Mouse (Mus musculus) heart, embryonic 12.5 days (tissue): ENCODE measurements around the gene Hist1h4n. TPM values are rescaled to one million over a fixed set of nuclear protein-coding genes. Genes with fewer than 3 reads are reported as not detected.
A peak's percentile ranks its signal among the peaks of the same experiment; 100 is the strongest.
"Not testable (repeated sequence)": the region's sequence is repeated elsewhere in the genome, so short reads cannot be mapped to it uniquely, and the experiment has no call there.

Experiments
- ATAC-seq: fragments of 200-750 bp; cut with Nextera tagmentation; 2 replicates; pipeline ENCODE4 v1.8.0; 2017; ENCODE audit warnings: moderate TSS enrichment, moderate library complexity; ENCODE audit not compliant: insufficient number of reproducible peaks, low FRiP score
- H3K27ac ChIP-seq: fragments of 300-500 bp; sonication (generic); 2 replicates; pipeline ENCODE4 v1.5.1; 2016; ENCODE audit warnings: mild to moderate bottlenecking, moderate library complexity; ENCODE audit not compliant: poor library complexity, severe bottlenecking
- H3K27me3 ChIP-seq: fragments of 300-500 bp; sonication (generic); replicated peaks from 2 replicates; pipeline ENCODE4 v1.6.1; 2016; ENCODE audit warnings: mild to moderate bottlenecking, moderate library complexity
- H3K36me3 ChIP-seq: fragments of 300-500 bp; sonication (generic); 2 replicates; pipeline ENCODE4 v1.6.1; 2016; ENCODE audit warnings: mild to moderate bottlenecking, moderate library complexity
- H3K4me1 ChIP-seq: fragments of 300-500 bp; sonication (generic); replicated peaks from 2 replicates; pipeline ENCODE4 v1.6.1; 2016; ENCODE audit warnings: mild to moderate bottlenecking
- H3K4me2 ChIP-seq: fragments of 300-500 bp; sonication (generic); 2 replicates; pipeline ENCODE4 v1.6.1; 2016; ENCODE audit warnings: mild to moderate bottlenecking, moderate library complexity
- H3K4me3 ChIP-seq: fragments of 300-500 bp; sonication (generic); 2 replicates; pipeline ENCODE4 v1.5.1; 2016; ENCODE audit warnings: mild to moderate bottlenecking
- H3K9ac ChIP-seq: fragments of 300-500 bp; sonication (generic); 2 replicates; pipeline ENCODE4 v1.6.1; 2016; ENCODE audit warnings: mild to moderate bottlenecking, moderate library complexity
- H3K9me3 ChIP-seq: fragments of 300-500 bp; sonication (generic); replicated peaks from 2 replicates; pipeline ENCODE4 v1.6.1; 2016; ENCODE audit warnings: mild to moderate bottlenecking, moderate library complexity
- WGBS: fragments of 180-500 bp; shearing (Covaris S2); methylation state at CpG from one replicate; pipeline ENCODE4 v1.1.7; 2016; 5-methylcytosine and 5-hydroxymethylcytosine counted together
- polyA plus RNA-seq: library from polyadenylated mRNA; unstranded; fragments of >200 nt; fragmentation: Nextera tagmentation; extraction: Ambion mirVana; gene quantifications from 2 replicates; pipeline ENCODE4 v1.2.1, GENCODE M21; 2016

Hist1h4n gene
- polyA plus RNA-seq, 1 experiment from 2014 or later: 8.4 TPM

- no peaks in the 10 kb centered on the region for H3K9me3 ChIP-seq
- H3K4me3 ChIP-seq: peak overlapping the region; percentile 42
- H3K36me3 ChIP-seq: no peaks in the 10 kb centered on the region
- peak overlapping the region; percentile 26 for H3K9ac ChIP-seq
- 5% methylated on average over 18 of the region's 18 CpGs for WGBS
- no peaks in the 10 kb centered on the region for H3K27me3 ChIP-seq
- H3K4me1 ChIP-seq: peaks cover 17% of the 10 kb centered on the region
- ATAC-seq: no peak
- peak overlapping the region; percentile 34 for H3K27ac ChIP-seq
- H3K4me2 ChIP-seq: peak overlapping the region; percentile 77
These were observed 41.3 kb downstream of the Hist1h4n start for GRCm38 (mm10) chr13:21790601-21791283.

- Histone ChIP-seq H3K9me3 (no peaks in the 10 kb centered on the region), H3K27ac (no peak overlapping the region), H3K9ac (no peak overlapping the region), H3K36me3 (no peaks in the 10 kb centered on the region), H3K27me3 (no peaks in the 10 kb centered on the region), H3K4me2 (no peak overlapping the region), H3K4me3 (no peak overlapping the region), H3K4me1 (peaks cover 17% of the 10 kb centered on the region)
- no peak for ATAC-seq
- 55% methylated on average over 6 of the region's 6 CpGs for WGBS
These were observed 42.1 kb downstream of the Hist1h4n start for GRCm38 (mm10) chr13:21789925-21790324.

- Histone ChIP-seq H3K36me3 (no peaks in the 10 kb centered on the region), H3K9me3 (no peaks in the 10 kb centered on the region), H3K9ac (peak overlapping the region; percentile 45; the same call in 1 of the 2 replicates), H3K27ac (peak overlapping the region; percentile 57), H3K4me3 (0 out of 2 replicates have a peak overlapping the region, but pooled peaks have one; percentile 24), H3K27me3 (no peaks in the 10 kb centered on the region), H3K4me1 (peaks cover 26% of the 10 kb centered on the region), H3K4me2 (peak overlapping the region; percentile 65)
- 0 out of 2 replicates have a peak, but pooled peaks have one; percentile 9 for ATAC-seq
- 20% methylated on average over 17 of the region's 21 CpGs for WGBS
These were observed 44.0 kb downstream of the Hist1h4n start for GRCm38 (mm10) chr13:21787760-21788593.

GRCm38 (mm10) chr13:21786899-21787629 lies 44.9 kb downstream of the Hist1h4n start, which contains the start of the genes Hist1h2an and Hist1h2bp:
Gene Hist1h2an (minus strand): TSS chr13:21787218.
Gene Hist1h2bp (plus strand): TSS chr13:21787461.
- Histone ChIP-seq H3K4me1 (peaks cover 32% of the 10 kb centered on the region), H3K27ac (peak within 1 kb of the TSS; percentile 83), H3K4me3 (peak within 1 kb of the TSS; percentile 42), H3K4me2 (peak within 1 kb of the TSS; percentile 65), H3K9ac (peak within 1 kb of the TSS; percentile 67; the same call in 1 of the 2 replicates)
- H3K9me3 ChIP-seq, H3K36me3 ChIP-seq, H3K27me3 ChIP-seq: not testable (repeated sequence)
- WGBS: under 1% methylated on average over 43 of the region's 63 CpGs
- ATAC-seq: peak; percentile 94

GRCm38 (mm10) chr13:21786189-21786898 lies 45.7 kb downstream of the Hist1h4n start:
- H3K9ac ChIP-seq: peak overlapping the region; percentile 67; the same call in 1 of the 2 replicates
- H3K4me3 ChIP-seq: peak overlapping the region; percentile 42
- H3K36me3 ChIP-seq: no peaks in the 10 kb centered on the region
- no peaks in the 10 kb centered on the region for H3K27me3 ChIP-seq
- no peak for ATAC-seq
- H3K4me1 ChIP-seq: peaks cover 32% of the 10 kb centered on the region
- no peaks in the 10 kb centered on the region for H3K9me3 ChIP-seq
- peak overlapping the region; percentile 83 for H3K27ac ChIP-seq
- 10% methylated on average over 8 of the region's 8 CpGs for WGBS
- H3K4me2 ChIP-seq: peak overlapping the region; percentile 65

- Histone ChIP-seq H3K36me3 (no peaks in the 10 kb centered on the region), H3K4me3 (0 out of 2 replicates have a peak overlapping the region, but pooled peaks have one; percentile 37), H3K27ac (peak overlapping the region; percentile 85), H3K9ac (peak overlapping the region; percentile 64), H3K4me1 (peaks cover 33% of the 10 kb centered on the region), H3K27me3 (no peaks in the 10 kb centered on the region), H3K9me3 (no peaks in the 10 kb centered on the region), H3K4me2 (peak overlapping the region; percentile 66)
- no peak for ATAC-seq
- 41% methylated on average over 6 of the region's 6 CpGs for WGBS
These were observed 47.7 kb downstream of the Hist1h4n start for GRCm38 (mm10) chr13:21784311-21784710.

GRCm38 (mm10) chr13:21783734-21784161 lies 48.2 kb downstream of the Hist1h4n start:
- H3K27me3 ChIP-seq: no peaks in the 10 kb centered on the region
- no peaks in the 10 kb centered on the region for H3K36me3 ChIP-seq
- peak overlapping the region; percentile 64 for H3K9ac ChIP-seq
- H3K4me1 ChIP-seq: peaks cover 33% of the 10 kb centered on the region
- peak overlapping the region; percentile 66 for H3K4me2 ChIP-seq
- no peaks in the 10 kb centered on the region for H3K9me3 ChIP-seq
- peak overlapping the region; percentile 37 for H3K4me3 ChIP-seq
- WGBS: 3% methylated on average over 9 of the region's 9 CpGs
- H3K27ac ChIP-seq: peak overlapping the region; percentile 85
- ATAC-seq: no peak

- peak; percentile 76 for ATAC-seq
- no peaks in the 10 kb centered on the region for H3K27me3 ChIP-seq
- H3K4me3 ChIP-seq: peak within 1 kb of the TSS; percentile 53
- WGBS: 0% methylated on average over 13 of the region's 20 CpGs
- peak within 1 kb of the TSS; percentile 89 for H3K4me2 ChIP-seq
- H3K27ac ChIP-seq: peak within 1 kb of the TSS; percentile 89
- H3K9me3 ChIP-seq: no peaks in the 10 kb centered on the region
- H3K9ac ChIP-seq: peak within 1 kb of the TSS; percentile 86
- no peaks in the 10 kb centered on the region for H3K36me3 ChIP-seq
- H3K4me1 ChIP-seq: peaks cover 31% of the 10 kb centered on the region
These were observed 48.8 kb downstream of the Hist1h4n start, which contains the start of gene Hist1h3i for GRCm38 (mm10) chr13:21783255-21783617. Gene Hist1h3i (minus strand): TSS chr13:21783370.

GRCm38 (mm10) chr13:21782361-21783254 lies 49.4 kb downstream of the Hist1h4n start:
- H3K4me3 ChIP-seq: peak overlapping the region; percentile 53

More at GRCm38 (mm10) chr13:21782361-21783254, 49.4 kb downstream of the Hist1h4n start:
- H3K9ac ChIP-seq: peak overlapping the region; percentile 86
- ATAC-seq, H3K36me3 ChIP-seq, H3K27me3 ChIP-seq, H3K9me3 ChIP-seq: not testable (repeated sequence)
- H3K4me2 ChIP-seq: peak overlapping the region; percentile 89
- WGBS: 1% methylated on average over 22 of the region's 35 CpGs
- peak overlapping the region; percentile 89 for H3K27ac ChIP-seq
- H3K4me1 ChIP-seq: peaks cover 28% of the 10 kb centered on the region
